Mouse (Mus musculus) heart, adult 2 months (tissue): ENCODE results near the gene Lrrc26.
A peak's percentile ranks its signal among the peaks of the same experiment; 100 is the strongest.

ENCODE experiments used
- CTCF ChIP-seq: fragments of 200-600 bp; IDR thresholded peaks from 2 replicates; pipeline ENCODE4 v1.8.1; 2022; ENCODE audit warnings: antibody characterized with exemption, mild to moderate bottlenecking, moderate library complexity
- EP300 ChIP-seq: fragments of 200-500 bp; IDR thresholded peaks from 2 replicates; pipeline ENCODE4 v1.6.1; 2011; ENCODE audit warnings: low read depth, low read length, control low read depth; ENCODE audit not compliant: insufficient read depth
- POLR2A ChIP-seq: fragments of 200-500 bp; IDR thresholded peaks from 2 replicates; pipeline ENCODE4 v1.6.1; 2011; ENCODE audit warnings: mild to moderate bottlenecking, low read depth, low read length, control low read depth; ENCODE audit not compliant: insufficient read depth

GRCm38 (mm10) chr2:25291184-25292053 lies 1.7 kb downstream of the Lrrc26 start:
- TF ChIP-seq CTCF (peak; percentile 55), POLR2A (no peak), EP300 (no peak)
